Mouse (Mus musculus) hindbrain, embryonic 12.5 days (tissue): ENCODE results near the gene Dhrs2. TPM values are rescaled to one million over a fixed set of nuclear protein-coding genes. Genes with fewer than 3 reads are reported as not detected.

Source experiments
- ATAC-seq: fragments of 200-750 bp; cut with Nextera tagmentation; 2 replicates; pipeline ENCODE4 v1.8.0; 2017; ENCODE audit warnings: moderate TSS enrichment; ENCODE audit not compliant: low FRiP score
- H3K27ac ChIP-seq: fragments of 300-500 bp; sonication (generic); 2 replicates; pipeline ENCODE4 v1.5.1; 2016; ENCODE audit warnings: mild to moderate bottlenecking
- H3K27me3 ChIP-seq: fragments of 300-500 bp; sonication (generic); 2 replicates; pipeline ENCODE4 v1.6.1; 2016; ENCODE audit warnings: mild to moderate bottlenecking
- H3K36me3 ChIP-seq: fragments of 300-500 bp; sonication (generic); 2 replicates; pipeline ENCODE4 v1.6.1; 2016; ENCODE audit warnings: mild to moderate bottlenecking
- H3K4me1 ChIP-seq: fragments of 300-500 bp; sonication (generic); 2 replicates; pipeline ENCODE4 v1.6.1; 2016
- H3K4me2 ChIP-seq: fragments of 300-500 bp; sonication (generic); replicated peaks from 2 replicates; pipeline ENCODE4 v1.6.1; 2016; ENCODE audit warnings: mild to moderate bottlenecking
- H3K4me3 ChIP-seq: fragments of 300-500 bp; sonication (generic); 2 replicates; pipeline ENCODE4 v1.5.1; 2016; ENCODE audit warnings: mild to moderate bottlenecking
- H3K9ac ChIP-seq: fragments of 300-500 bp; sonication (generic); 2 replicates; pipeline ENCODE4 v1.6.1; 2016; ENCODE audit warnings: mild to moderate bottlenecking, moderate library complexity
- H3K9me3 ChIP-seq: fragments of 300-500 bp; sonication (generic); replicated peaks from 2 replicates; pipeline ENCODE4 v1.6.1; 2016; ENCODE audit warnings: mild to moderate bottlenecking
- WGBS: fragments of 180-500 bp; shearing (Covaris S2); methylation state at CpG from one replicate; pipeline ENCODE4 v1.1.7; 2016; 5-methylcytosine and 5-hydroxymethylcytosine counted together
- polyA plus RNA-seq: library from polyadenylated mRNA; unstranded; fragments of >200 nt; fragmentation: Nextera tagmentation; extraction: Ambion mirVana; gene quantifications from 2 replicates; pipeline ENCODE4 v1.2.1, GENCODE M21; 2016

Dhrs2 gene
- polyA plus RNA-seq, 1 experiment from 2014 or later, result 0.17 TPM

- no peaks in the 10 kb centered on the region for H3K4me1 ChIP-seq
- H3K36me3 ChIP-seq, result no peaks in the 10 kb centered on the region
- H3K27me3 ChIP-seq, result no peaks in the 10 kb centered on the region
- no peak for ATAC-seq
- no peak overlapping the region for H3K9ac ChIP-seq
- H3K4me3 ChIP-seq, result no peak overlapping the region
- no peak overlapping the region for H3K4me2 ChIP-seq
- no peak overlapping the region for H3K27ac ChIP-seq
- 60% methylated on average over 3 of the region's 3 CpGs for WGBS
- no peaks in the 10 kb centered on the region for H3K9me3 ChIP-seq
These were observed 49.4 kb downstream of the Dhrs2 start for GRCm38 (mm10) chr14:55271158-55271557.

GRCm38 (mm10) chr14:55273023-55273422 is 51.2 kb downstream of the Dhrs2 start:
- Histone ChIP-seq H3K36me3 (no peaks in the 10 kb centered on the region), H3K27me3 (no peaks in the 10 kb centered on the region), H3K27ac (no peak overlapping the region), H3K9ac (no peak overlapping the region), H3K4me1 (no peaks in the 10 kb centered on the region), H3K4me3 (no peak overlapping the region), H3K4me2 (no peak overlapping the region), H3K9me3 (no peaks in the 10 kb centered on the region)
- no peak for ATAC-seq
- WGBS, result 80% methylated on average over 4 of the region's 4 CpGs

GRCm38 (mm10) chr14:55274810-55275209 is 53.0 kb downstream of the Dhrs2 start:
- WGBS, result 94% methylated on average over 6 of the region's 6 CpGs
- ATAC-seq, result no peak
- Histone ChIP-seq H3K4me2 (no peak overlapping the region), H3K36me3 (no peaks in the 10 kb centered on the region), H3K27me3 (no peaks in the 10 kb centered on the region), H3K4me1 (peaks cover 2% of the 10 kb centered on the region; the same call in 1 of the 2 replicates), H3K9ac (no peak overlapping the region), H3K9me3 (no peaks in the 10 kb centered on the region), H3K27ac (no peak overlapping the region), H3K4me3 (no peak overlapping the region)

GRCm38 (mm10) chr14:55279322-55280069 is 57.7 kb downstream of the Dhrs2 start:
- H3K27ac ChIP-seq, result no peak overlapping the region
- ATAC-seq, result no peak
- no peak overlapping the region for H3K4me2 ChIP-seq
- no peaks in the 10 kb centered on the region for H3K36me3 ChIP-seq
- peaks cover 2% of the 10 kb centered on the region; the same call in 1 of the 2 replicates for H3K4me1 ChIP-seq
- no peaks in the 10 kb centered on the region for H3K27me3 ChIP-seq
- H3K4me3 ChIP-seq, result no peak overlapping the region
- H3K9me3 ChIP-seq, result no peaks in the 10 kb centered on the region
- no peak overlapping the region for H3K9ac ChIP-seq
- 81% methylated on average over 7 of the region's 7 CpGs for WGBS

Other genes starting within 250 kb of the Dhrs2 start
- not detected in 2 replicates for gene Gm17428, start 245.1 kb upstream of the Dhrs2 start, polyA plus RNA-seq
- 4.9 and 9.1 TPM in 2 replicates for gene Myh7, start 227.4 kb upstream of the Dhrs2 start, polyA plus RNA-seq
- gene Ngdn, start 206.6 kb upstream of the Dhrs2 start, polyA plus RNA-seq, result 63.2 and 63.4 TPM in 2 replicates
- 30.9 and 33.1 TPM in 2 replicates for gene Zfhx2, start 129.7 kb upstream of the Dhrs2 start, polyA plus RNA-seq
- gene Thtpa, start 127.2 kb upstream of the Dhrs2 start, polyA plus RNA-seq, result 27.3 and 27.7 TPM in 2 replicates
- 9.4 and 10.1 TPM in 2 replicates for gene Ap1g2, start 115.4 kb upstream of the Dhrs2 start, polyA plus RNA-seq
- gene Jph4, start 105.1 kb upstream of the Dhrs2 start, polyA plus RNA-seq, result 10.5 and 11.5 TPM in 2 replicates